Mouse (Mus musculus) liver (tissue): ENCODE data around the gene Dusp9.

Experiments
- DNase-seq: peaks from one replicate; pipeline ENCODE4 v3.0.0-alpha.2; 2020; ENCODE audit warnings: mixed read lengths

The Dusp9 gene

GRCm38 (mm10) chrX:73672031-73672431 is 32.8 kb downstream of the Dusp9 start:
- DNase-seq, result peak; percentile 45

DNA sequence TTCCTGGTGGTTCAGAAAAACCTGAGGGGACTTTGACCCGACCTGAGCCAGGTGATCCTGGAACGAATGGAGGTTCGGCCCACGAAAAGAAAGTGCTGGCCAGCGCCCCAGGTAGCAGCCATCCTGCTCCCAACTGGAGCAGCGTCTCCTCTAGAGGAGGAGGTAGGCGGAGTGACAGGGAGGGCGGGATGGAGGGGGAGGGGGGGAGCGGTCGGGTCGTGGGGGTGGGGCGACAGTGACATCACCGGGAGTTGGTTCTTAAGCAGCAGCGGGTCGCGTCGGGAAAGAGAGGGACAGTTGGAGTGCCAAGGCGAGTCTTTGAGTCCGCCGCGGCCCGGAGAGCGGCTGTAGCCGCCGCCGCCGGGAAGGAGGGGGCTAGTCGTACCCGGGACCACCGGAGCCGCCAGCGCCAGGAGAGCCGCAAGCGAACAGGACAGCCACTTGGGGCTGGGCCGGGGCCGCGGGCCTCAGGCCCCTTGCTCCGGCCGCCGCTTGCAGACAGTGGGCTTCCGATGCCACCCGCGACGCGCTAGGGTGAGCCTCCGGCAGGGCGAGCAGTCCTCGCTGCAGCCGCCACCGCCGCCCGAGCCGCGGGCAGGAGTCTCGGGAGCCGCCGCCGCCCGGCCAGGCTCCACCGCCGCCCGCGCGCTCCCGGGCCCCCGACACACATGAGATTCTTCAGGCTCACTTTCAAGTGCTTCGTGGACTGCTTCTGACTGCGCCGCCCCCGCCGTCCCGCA is 33.8 kb downstream of the Dusp9 start, which contains the start of gene Slc6a8:
Slc6a8 (plus strand) TSS at position 272 of the 740 bp plus-strand sequence.
- peak; percentile 63 for DNase-seq

GRCm38 (mm10) chrX:73673619-73673967 is 34.4 kb downstream of the Dusp9 start:
- DNase-seq, result no peak

DNA sequence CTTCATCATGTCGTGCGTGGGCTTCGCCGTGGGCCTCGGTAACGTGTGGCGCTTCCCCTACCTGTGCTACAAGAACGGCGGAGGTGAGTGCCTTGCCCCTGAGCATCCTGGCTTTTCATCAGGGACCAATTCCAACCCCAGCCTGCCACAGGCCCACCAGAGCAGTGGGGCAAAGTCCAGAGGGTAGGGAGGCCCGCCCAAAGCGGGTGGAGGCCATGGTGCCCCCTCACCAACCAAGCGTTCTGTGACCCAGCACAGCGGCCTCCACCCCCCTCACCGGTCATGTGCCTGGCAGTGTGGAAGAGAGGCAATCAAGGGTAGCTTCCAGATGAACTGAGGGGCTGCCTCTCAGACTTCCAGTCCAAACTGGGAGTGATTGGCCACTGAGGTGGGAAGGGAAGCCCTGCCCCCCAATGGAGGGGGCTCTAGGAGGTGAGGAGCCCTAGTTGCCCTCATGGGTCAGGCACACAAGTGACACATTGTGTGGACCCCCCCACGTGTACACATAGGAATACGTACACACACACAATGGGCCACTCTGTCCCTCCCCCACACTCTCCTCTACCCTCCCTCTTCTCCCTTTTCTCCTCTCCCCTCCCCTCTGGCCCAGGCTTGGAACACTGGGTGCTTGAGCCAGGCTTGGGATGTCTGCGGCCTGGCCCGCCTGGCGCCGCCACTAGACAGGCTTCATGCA is 34.9 kb downstream of the Dusp9 start:
- DNase-seq, result no peak

DNA sequence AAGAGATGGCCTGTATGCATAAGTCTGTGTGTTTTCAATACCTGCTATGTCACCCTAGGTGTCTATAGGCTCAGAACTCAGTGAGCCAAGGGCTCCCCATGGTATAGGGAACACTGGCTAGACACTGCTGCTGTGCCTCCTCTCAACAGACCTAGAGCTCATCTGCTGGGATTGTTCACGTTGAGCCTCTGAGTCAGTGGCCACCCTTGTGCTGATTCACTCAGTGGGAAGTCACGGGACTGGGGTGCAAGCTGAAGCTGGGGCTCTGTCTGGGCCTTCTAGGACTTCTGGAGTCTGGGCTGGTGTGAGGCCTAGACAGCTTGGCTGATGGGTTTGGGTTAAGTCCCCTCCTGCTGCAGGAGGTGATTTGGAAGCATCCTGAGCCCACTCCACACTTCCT is 36.0 kb downstream of the Dusp9 start:
- DNase-seq, result no peak

GRCm38 (mm10) chrX:73676668-73677067 is 37.4 kb downstream of the Dusp9 start:
- DNase-seq, result no peak

- no peak for DNase-seq
Observed at GRCm38 (mm10) chrX:73684156-73684555, 44.9 kb downstream of the Dusp9 start.

- no peak for DNase-seq
Observed at GRCm38 (mm10) chrX:73684978-73685377, 45.8 kb downstream of the Dusp9 start.

DNA sequence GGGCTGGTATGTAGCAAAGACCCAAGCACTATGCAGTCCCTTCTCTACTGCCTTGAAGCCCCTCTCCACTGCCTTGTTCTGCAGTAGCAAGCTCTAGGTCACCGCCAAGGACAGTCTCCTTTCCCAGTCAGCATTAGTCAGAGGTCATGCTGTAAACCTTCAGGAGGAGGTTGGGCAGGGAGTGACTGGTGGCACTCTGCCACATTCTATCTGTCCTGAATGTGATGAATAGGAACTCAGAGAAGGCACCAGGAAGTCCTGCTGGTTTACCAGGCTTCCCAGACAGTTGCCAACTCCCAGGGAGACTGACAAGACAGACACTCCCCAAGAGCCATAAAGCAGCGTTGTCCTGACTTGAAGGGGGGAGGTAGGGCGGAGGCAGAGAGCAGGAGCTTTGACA is 46.4 kb downstream of the Dusp9 start:
- DNase-seq, result no peak

GRCm38 (mm10) chrX:73690917-73691629 is 51.9 kb downstream of the Dusp9 start:
- DNase-seq, result peak; percentile 27
